Mouse (Mus musculus) forebrain, postnatal 0 days (tissue): ENCODE data around the gene Glud1. TPM values are rescaled to one million over a fixed set of nuclear protein-coding genes. Genes with fewer than 3 reads are reported as not detected.
A peak's percentile ranks its signal among the peaks of the same experiment; 100 is the strongest.

Experiments used
- ATAC-seq: fragments of 200-750 bp; cut with Nextera tagmentation; 2 replicates; pipeline ENCODE4 v1.8.0; 2017; ENCODE audit warnings: mild to moderate bottlenecking, moderate library complexity
- DNase-seq: peaks from one replicate; pipeline ENCODE4 v3.0.0-alpha.2; 2015
- H3K27ac ChIP-seq: fragments of 300-500 bp; sonication (generic); 2 replicates; pipeline ENCODE4 v1.5.1; 2014; ENCODE audit warnings: low read depth, mild to moderate bottlenecking, antibody characterized with exemption, low read length, moderate library complexity, mixed read lengths
- H3K27me3 ChIP-seq: fragments of 300-500 bp; sonication (generic); 2 replicates; pipeline ENCODE4 v1.6.1; 2014; ENCODE audit warnings: mild to moderate bottlenecking, low read length, mixed read lengths; ENCODE audit not compliant: insufficient read depth
- H3K36me3 ChIP-seq: fragments of 300-500 bp; sonication (generic); 2 replicates; pipeline ENCODE4 v1.6.1; 2014; ENCODE audit warnings: mild to moderate bottlenecking, moderate library complexity; ENCODE audit not compliant: insufficient read depth
- H3K4me1 ChIP-seq: fragments of 300-500 bp; sonication (generic); 2 replicates; pipeline ENCODE4 v1.6.1; 2014; ENCODE audit warnings: antibody characterized with exemption; ENCODE audit not compliant: insufficient read depth
- H3K4me2 ChIP-seq: fragments of 300-500 bp; sonication (generic); 2 replicates; pipeline ENCODE4 v1.6.1; 2014; ENCODE audit warnings: low read depth, mild to moderate bottlenecking, moderate library complexity
- H3K4me3 ChIP-seq: fragments of 300-500 bp; sonication (generic); 2 replicates; pipeline ENCODE4 v1.5.1; 2014; ENCODE audit warnings: low read depth, low read length, mixed read lengths
- H3K9ac ChIP-seq: fragments of 300-500 bp; sonication (generic); 2 replicates; pipeline ENCODE4 v1.6.1; 2014; ENCODE audit warnings: mild to moderate bottlenecking
- H3K9me3 ChIP-seq: fragments of 300-500 bp; sonication (generic); 2 replicates; pipeline ENCODE4 v1.6.1; 2016; ENCODE audit warnings: low read length
- CTCF ChIP-seq: sonication (generic); IDR thresholded peaks from 2 replicates; pipeline ENCODE4 v1.5.1; 2016; ENCODE audit warnings: antibody characterized with exemption, control low read depth, low read depth
- WGBS: fragments of 180-500 bp; shearing (Covaris S2); extraction: QIAGEN DNeasy Blood & Tissue Kit; methylation state at CpG from one replicate; pipeline ENCODE4 v1.1.7; 2014; 5-methylcytosine and 5-hydroxymethylcytosine counted together
- polyA plus RNA-seq: library from polyadenylated mRNA; unstranded; fragments of >200 nt; fragmentation: Nextera tagmentation; extraction: Ambion mirVana; gene quantifications from 2 replicates; pipeline ENCODE4 v1.2.1, GENCODE M21; 2015
- total RNA-seq: library from RNA; depleted of rRNA; stranded (reverse); fragments of >200 nt; gene quantifications from 2 replicates; pipeline ENCODE4 v1.2.3, GENCODE M21; 2014; rRNA removed

Glud1 gene
- 179 and 182 TPM in 2 replicates for total RNA-seq
- 96.4 and 114 TPM in 2 replicates for polyA plus RNA-seq

DNA sequence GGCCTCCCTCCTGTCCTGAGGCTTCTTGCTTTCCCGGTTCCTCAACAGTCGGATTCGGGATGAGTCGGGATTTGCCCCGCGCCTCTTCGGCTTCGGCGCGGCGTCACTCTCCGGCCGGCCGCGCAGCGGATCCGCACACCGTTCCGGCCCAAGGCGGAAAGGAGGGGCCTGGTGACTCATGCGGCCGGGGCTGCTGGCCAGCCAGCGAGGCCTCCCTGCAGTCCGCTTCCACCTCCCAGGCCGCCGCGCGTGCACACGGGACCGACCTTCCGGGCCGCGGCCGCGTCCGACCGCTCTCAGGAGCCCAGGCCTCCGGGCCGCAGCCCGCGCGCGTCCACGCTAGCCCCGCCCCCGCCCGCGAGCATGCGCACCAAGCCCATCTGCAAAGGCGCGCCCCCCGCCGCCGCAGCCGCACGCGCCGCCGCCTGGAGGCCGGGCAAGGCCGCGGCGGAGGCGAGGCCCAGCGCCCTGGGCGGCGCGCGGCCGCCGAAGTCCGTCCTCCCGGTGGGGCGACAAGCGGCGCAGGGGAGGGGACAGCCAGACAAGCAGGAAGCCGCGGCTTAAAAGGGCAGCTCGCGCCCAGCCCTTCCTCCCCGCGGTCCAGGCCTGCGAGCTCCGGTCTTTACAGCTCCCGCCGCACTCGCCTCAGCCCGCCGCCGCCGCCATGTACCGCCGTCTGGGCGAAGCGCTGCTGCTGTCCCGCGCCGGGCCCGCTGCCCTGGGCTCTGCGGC is at the start of gene Glud1, which contains the start of gene Shld2:
Gene Glud1 (plus strand): TSS at position 494 of the 732 bp plus-strand sequence.
Gene Shld2 (minus strand): TSS at position 260 of the 732 bp plus-strand sequence.
- Histone ChIP-seq H3K27ac (peak within 1 kb of the TSS; percentile 93), H3K9me3 (no peaks in the 10 kb centered on the region), H3K4me2 (peak within 1 kb of the TSS; percentile 68), H3K27me3 (no peaks in the 10 kb centered on the region), H3K4me1 (peaks cover 6% of the 10 kb centered on the region), H3K9ac (peak within 1 kb of the TSS; percentile 96), H3K36me3 (no peaks in the 10 kb centered on the region), H3K4me3 (peak within 1 kb of the TSS; percentile 96)
- under 1% methylated on average over 84 of the region's 100 CpGs for WGBS
- peak; percentile 30 for TF ChIP-seq CTCF
- peak; percentile 95 for DNase-seq
- ATAC-seq: peak; percentile 94

DNA sequence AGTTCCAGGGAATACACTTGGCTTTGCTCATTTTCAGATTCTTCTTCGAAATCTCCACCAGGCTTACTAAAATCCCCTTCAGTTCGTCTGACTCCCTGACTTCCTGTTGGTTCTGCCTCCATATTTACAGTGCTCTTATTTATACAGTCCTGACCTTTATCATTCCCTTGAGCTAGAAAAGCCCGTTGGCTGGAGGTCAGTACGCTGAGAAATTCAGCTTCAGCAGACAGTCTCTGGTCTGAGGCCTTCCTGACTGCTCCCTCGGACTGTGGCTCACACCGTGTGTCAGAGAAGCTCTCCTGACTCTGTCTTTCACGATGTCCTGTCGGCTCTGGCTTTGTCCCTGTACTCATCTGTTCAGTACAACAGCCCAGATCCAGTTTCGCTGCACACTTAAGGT is 42.5 kb upstream of the Glud1 start:
- Histone ChIP-seq H3K9ac (no peak overlapping the region), H3K4me1 (no peaks in the 10 kb centered on the region), H3K4me3 (no peak overlapping the region), H3K9me3 (no peaks in the 10 kb centered on the region), H3K27ac (no peak overlapping the region), H3K27me3 (no peaks in the 10 kb centered on the region), H3K36me3 (no peaks in the 10 kb centered on the region), H3K4me2 (no peak overlapping the region)
- ATAC-seq (no peak), DNase-seq (no peak)
- no peak for TF ChIP-seq CTCF
- 85% methylated on average over 9 of the region's 9 CpGs for WGBS

- Histone ChIP-seq H3K9me3 (no peaks in the 10 kb centered on the region), H3K36me3 (no peaks in the 10 kb centered on the region), H3K4me2 (no peak overlapping the region), H3K27me3 (no peaks in the 10 kb centered on the region), H3K27ac (no peak overlapping the region), H3K4me3 (no peak overlapping the region), H3K4me1 (no peaks in the 10 kb centered on the region), H3K9ac (no peak overlapping the region)
- TF ChIP-seq CTCF: peak; percentile 73
- no peak for ATAC-seq
- 43% methylated on average over 2 of the region's 2 CpGs for WGBS
- DNase-seq: peak; percentile 43
These were observed 37.2 kb upstream of the Glud1 start for GRCm38 (mm10) chr14:34273280-34273679.

GRCm38 (mm10) chr14:34274141-34274540 is 36.4 kb upstream of the Glud1 start:
- no peaks in the 10 kb centered on the region for H3K36me3 ChIP-seq
- H3K27ac ChIP-seq: no peak overlapping the region
- H3K4me2 ChIP-seq: no peak overlapping the region
- TF ChIP-seq CTCF: no peak
- H3K27me3 ChIP-seq: no peaks in the 10 kb centered on the region
- DNase-seq: no peak
- no peaks in the 10 kb centered on the region for H3K4me1 ChIP-seq
- H3K9ac ChIP-seq: no peak overlapping the region
- no peaks in the 10 kb centered on the region for H3K9me3 ChIP-seq
- WGBS: 94% methylated on average over 3 of the region's 3 CpGs
- ATAC-seq: no peak
- no peak overlapping the region for H3K4me3 ChIP-seq

GRCm38 (mm10) chr14:34275225-34275624 is 35.3 kb upstream of the Glud1 start:
- no peaks in the 10 kb centered on the region for H3K27me3 ChIP-seq
- no peak overlapping the region for H3K4me3 ChIP-seq
- DNase-seq (no peak), ATAC-seq (no peak)
- WGBS: 94% methylated on average over 4 of the region's 4 CpGs
- no peak overlapping the region for H3K27ac ChIP-seq
- H3K9me3 ChIP-seq: no peaks in the 10 kb centered on the region
- no peaks in the 10 kb centered on the region for H3K36me3 ChIP-seq
- H3K4me1 ChIP-seq: no peaks in the 10 kb centered on the region
- no peak overlapping the region for H3K4me2 ChIP-seq
- H3K9ac ChIP-seq: no peak overlapping the region
- no peak for TF ChIP-seq CTCF

GRCm38 (mm10) chr14:34279726-34280125 is 30.8 kb upstream of the Glud1 start:
- no peaks in the 10 kb centered on the region for H3K9me3 ChIP-seq
- no peak overlapping the region for H3K4me2 ChIP-seq
- 74% methylated on average over 4 of the region's 4 CpGs for WGBS
- ATAC-seq: no peak
- no peak overlapping the region for H3K9ac ChIP-seq
- no peaks in the 10 kb centered on the region for H3K27me3 ChIP-seq
- no peaks in the 10 kb centered on the region for H3K36me3 ChIP-seq
- no peaks in the 10 kb centered on the region for H3K4me1 ChIP-seq
- H3K27ac ChIP-seq: no peak overlapping the region
- DNase-seq: no peak
- TF ChIP-seq CTCF: no peak
- H3K4me3 ChIP-seq: no peak overlapping the region

DNA sequence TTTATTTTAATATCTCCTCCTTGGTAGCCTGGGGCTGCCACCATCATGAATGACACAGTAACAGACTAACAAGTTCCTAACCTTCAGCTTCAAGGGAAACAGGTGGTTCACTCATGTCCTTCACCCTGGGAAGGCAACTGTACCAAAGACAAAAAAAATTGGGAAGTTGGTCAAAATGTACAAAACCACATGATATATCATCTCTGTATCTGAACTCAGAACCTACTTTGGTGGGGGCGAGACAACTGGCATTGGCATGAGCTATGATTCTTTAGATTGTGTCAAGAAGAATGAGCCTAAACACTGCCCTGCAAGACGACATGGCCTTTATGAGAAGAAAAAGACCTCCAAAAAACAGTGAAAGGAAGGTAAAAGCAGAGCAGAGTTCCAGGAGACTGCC is 29.7 kb upstream of the Glud1 start:
- Histone ChIP-seq H3K9ac (no peak overlapping the region), H3K4me2 (no peak overlapping the region), H3K9me3 (no peaks in the 10 kb centered on the region), H3K27me3 (no peaks in the 10 kb centered on the region), H3K4me3 (no peak overlapping the region), H3K27ac (no peak overlapping the region), H3K4me1 (no peaks in the 10 kb centered on the region), H3K36me3 (no peaks in the 10 kb centered on the region)
- DNase-seq (no peak), ATAC-seq (no peak)
- 82% methylated on average over 2 of the region's 2 CpGs for WGBS
- TF ChIP-seq CTCF: no peak
